Mouse (Mus musculus) ES-CJ7 (cell line): ENCODE data around the gene Syf2.

Experiments used
- DNase-seq: peaks from one replicate; pipeline ENCODE4 v3.0.0; 2011; ENCODE audit warnings: low read depth, low spot score

The Syf2 gene

GRCm38 (mm10) chr4:134975261-134975928 lies 44.7 kb downstream of the Syf2 start:
- DNase-seq: peak; percentile 70

GRCm38 (mm10) chr4:134975929-134976308 lies 45.2 kb downstream of the Syf2 start:
- no peak for DNase-seq

GRCm38 (mm10) chr4:134978930-134979329 lies 48.2 kb downstream of the Syf2 start:
- DNase-seq: no peak

- DNase-seq: peak; percentile 95
These were observed 51.3 kb downstream of the Syf2 start for GRCm38 (mm10) chr4:134981959-134982431.

- peak; percentile 51 for DNase-seq
These were observed 52.4 kb downstream of the Syf2 start for GRCm38 (mm10) chr4:134983136-134983535.

GRCm38 (mm10) chr4:134984555-134984954 lies 53.9 kb downstream of the Syf2 start:
- DNase-seq: peak; percentile 81

- no peak for DNase-seq
These were observed 55.1 kb downstream of the Syf2 start for GRCm38 (mm10) chr4:134985626-134986335.

- no peak for DNase-seq
These were observed 55.6 kb downstream of the Syf2 start for GRCm38 (mm10) chr4:134986336-134986635.

GRCm38 (mm10) chr4:134986963-134987362 lies 56.3 kb downstream of the Syf2 start:
- peak; percentile 70 for DNase-seq
